Mouse (Mus musculus) left cerebral cortex, postnatal 36 days (tissue): ENCODE results near the gene Gnai1. TPM values are rescaled to one million over a fixed set of nuclear protein-coding genes. Genes with fewer than 3 reads are reported as not detected.

Experiments used
- DNase-seq, 2 experiments: peaks; one replicate each; pipeline ENCODE4 v3.0.0; 2021 to 2022; ENCODE audit warnings: low spot score in 2 of 2, mixed read lengths in 1 of 2
- intact Hi-C: fragments of 180-260 bp; cut with DNase I; formaldehyde crosslinking; loops from one replicate; pipeline ENCODE4 v1.15.1; 2025
- total RNA-seq, 2 experiments: library from RNA; stranded (reverse); gene quantifications; 2 replicates each; pipeline ENCODE4 v1.2.3; 2021

Gene Gnai1
- total RNA-seq, 2 experiments from 2014 or later, result 166 to 182 TPM

GRCm38 (mm10) chr5:18292744-18293143 is 67.4 kb downstream of the Gnai1 start:
- intact Hi-C loops, result no loop called here

DNA sequence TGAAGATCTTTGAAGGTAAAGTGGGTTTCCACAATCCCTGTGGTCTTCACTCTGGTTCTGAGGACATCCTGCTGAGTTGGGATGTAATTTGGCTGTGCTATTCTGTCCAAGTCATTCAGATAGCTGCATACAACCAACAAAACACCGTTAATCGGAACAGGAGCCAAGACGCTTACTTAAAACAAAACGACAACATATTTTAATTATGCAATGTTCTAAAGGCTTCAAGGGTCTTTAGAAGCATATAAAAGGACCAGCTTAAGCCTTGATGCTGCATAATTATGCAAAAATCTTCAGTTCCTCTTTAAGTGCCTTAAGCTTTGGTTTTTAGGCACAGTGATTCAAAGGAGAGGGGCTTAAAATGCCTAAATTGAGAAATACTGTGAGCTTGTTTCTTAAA is 70.6 kb downstream of the Gnai1 start:
- DNase-seq, result no peak
- intact Hi-C loops, result no loop called here

More at GRCm38 (mm10) chr5:18292744-18293143, 67.4 kb downstream of the Gnai1 start:
- no peak for DNase-seq

DNA sequence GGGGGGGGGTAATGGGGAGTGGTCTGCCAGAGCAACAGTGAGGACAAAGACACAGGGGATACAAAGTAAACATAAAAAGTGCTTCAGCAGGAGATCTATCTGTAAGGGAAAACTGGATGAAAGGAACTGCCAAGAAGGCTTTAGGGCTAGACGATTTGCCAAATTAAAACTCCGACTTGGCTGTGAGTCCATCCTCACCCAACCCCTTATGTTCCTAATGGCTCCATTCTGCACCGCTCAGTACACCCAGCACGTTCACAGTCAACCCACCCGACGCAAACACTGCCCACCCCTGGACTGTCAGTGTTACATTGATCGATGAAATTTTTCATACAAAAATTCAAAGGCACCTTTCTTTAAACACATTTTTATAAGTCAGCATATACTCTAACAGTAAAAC is 71.5 kb downstream of the Gnai1 start:
- intact Hi-C loops, result no loop called here
- DNase-seq, result no peak

- intact Hi-C loops, result no loop called here
- no peak for DNase-seq
These were observed 72.1 kb downstream of the Gnai1 start for GRCm38 (mm10) chr5:18288079-18288478.

- no peak for DNase-seq
- intact Hi-C loops, result no loop called here
These were observed 78.1 kb downstream of the Gnai1 start for GRCm38 (mm10) chr5:18282095-18282494.

- DNase-seq, result no peak
- intact Hi-C loops, result no loop called here
These were observed 85.7 kb downstream of the Gnai1 start for GRCm38 (mm10) chr5:18274352-18274940.

- intact Hi-C loops, result no loop called here
- DNase-seq, result no peak
These were observed 86.6 kb downstream of the Gnai1 start for GRCm38 (mm10) chr5:18273291-18274284.

- intact Hi-C loops, result no loop called here
- DNase-seq, result no peak
These were observed 109.7 kb downstream of the Gnai1 start for GRCm38 (mm10) chr5:18250379-18251017.

DNA sequence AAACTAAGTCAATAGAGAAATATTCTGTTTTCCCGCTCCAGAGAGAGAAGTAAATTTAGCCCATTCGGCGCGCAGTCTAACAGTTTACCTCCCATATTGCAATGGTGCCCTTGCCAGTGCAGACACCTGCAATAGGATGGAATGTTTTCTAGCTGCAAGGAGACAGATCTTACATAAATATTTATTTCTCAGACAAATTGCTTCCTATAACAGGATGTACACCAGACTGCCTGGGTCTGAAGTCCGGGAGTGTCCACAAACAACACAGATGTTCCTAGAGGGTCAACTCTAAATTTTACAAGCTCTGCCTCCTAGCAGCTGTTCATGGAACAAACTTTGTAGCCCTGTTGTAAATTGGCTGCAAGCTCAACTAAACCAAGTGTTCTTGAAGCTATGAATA is 111.0 kb downstream of the Gnai1 start:
- DNase-seq, result no peak
- intact Hi-C loops, result no loop called here

GRCm38 (mm10) chr5:18229396-18229795 is 130.8 kb downstream of the Gnai1 start:
- no peak for DNase-seq
- intact Hi-C loops, result no loop called here

GRCm38 (mm10) chr5:18228866-18229265 is 131.3 kb downstream of the Gnai1 start:
- DNase-seq, result peak; percentile 20 to 46
- intact Hi-C loops, result no loop called here

DNA sequence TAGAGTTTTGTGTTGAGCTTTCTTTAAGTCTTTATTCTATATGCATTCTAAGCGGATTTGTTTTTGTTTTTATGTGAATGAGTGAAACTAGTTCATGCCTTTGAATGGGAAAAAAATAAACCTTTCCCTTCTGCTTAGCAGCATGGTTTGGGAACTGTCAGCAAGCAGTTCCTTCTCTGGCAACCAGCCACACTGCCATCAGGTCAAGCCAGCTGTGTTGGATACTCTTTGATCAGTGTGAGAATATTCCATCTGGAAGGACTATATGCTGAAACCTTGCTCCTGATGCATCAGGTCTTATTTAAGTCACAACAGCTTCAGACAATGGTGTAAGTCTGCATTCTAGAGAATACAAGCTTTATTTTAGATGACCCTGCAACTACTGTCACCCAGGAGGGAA is 139.3 kb downstream of the Gnai1 start:
- no peak for DNase-seq
- intact Hi-C loops, result no loop called here

GRCm38 (mm10) chr5:18218292-18218691 is 141.9 kb downstream of the Gnai1 start:
- DNase-seq, result no peak
- intact Hi-C loops, result no loop called here

- no peak for DNase-seq
- intact Hi-C loops, result no loop called here
These were observed 142.3 kb downstream of the Gnai1 start for GRCm38 (mm10) chr5:18217856-18218255.
